Comparison of ENCODE assay signal across 15 mouse cellular contexts in the genomic region with DNA sequence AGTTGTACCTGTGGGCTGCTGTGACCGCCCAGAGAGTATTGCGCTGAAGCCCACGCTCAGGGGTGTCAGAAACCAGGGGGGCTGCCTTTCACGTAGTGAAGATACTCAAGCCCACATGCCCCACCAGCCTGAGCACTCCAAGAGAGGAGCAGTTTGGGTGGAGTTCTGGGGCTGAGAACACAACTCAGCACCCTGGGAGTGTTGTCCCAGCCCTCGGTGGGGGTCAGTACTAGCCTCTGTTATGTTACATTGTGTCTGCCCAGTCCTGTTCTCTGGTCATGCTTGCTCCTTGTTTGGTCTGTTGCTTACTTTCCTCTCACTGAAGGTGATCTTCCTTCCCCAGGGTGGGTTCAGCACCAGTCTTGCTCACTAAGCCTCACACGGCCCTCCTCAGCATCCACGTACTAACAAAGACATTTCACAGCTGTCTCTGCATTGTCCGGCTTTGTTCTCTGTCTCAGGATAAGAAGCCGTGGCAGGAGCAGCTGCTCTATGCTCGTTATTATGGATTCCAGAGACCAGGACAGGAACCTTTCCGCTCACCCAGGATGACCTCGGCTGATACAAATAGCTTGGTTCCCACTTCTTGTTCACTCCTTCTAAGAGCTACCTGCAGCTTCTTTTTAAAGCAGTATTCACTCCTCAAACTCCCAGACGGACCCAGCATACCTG. TPM values are rescaled to one million over a fixed set of nuclear protein-coding genes. Genes with fewer than 3 reads are reported as not detected.
DNase-seq lines count a peak whose midpoint lies in the region; ATAC-seq lines count a peak whose summit lies in the region.
"Had no signal": no experiment of that assay in that cellular context is flagged by ENCODE, and none has a peak within 500 bp of the region (broad histone marks: within the 10 kb centered on the region; RNA-seq: fewer than 3 reads in every experiment).

No protein-coding gene starts in this region.

- no peak overlapping the region for H3K4me2 ChIP-seq in neural tube, embryonic 15.5 days
- no peak overlapping the region for H3K4me2 ChIP-seq in hindbrain, embryonic 14.5 days (replicated peaks)
- no peak overlapping the region for H3K4me2 ChIP-seq in neural tube, embryonic 12.5 days (replicated peaks)
- H3K4me2 ChIP-seq: liver, embryonic 11.5 days; lung, embryonic 15.5 days had no signal

- H3K4me3 ChIP-seq in heart, embryonic 10.5 days, result no peak overlapping the region
- H3K4me3 ChIP-seq in neural tube, embryonic 15.5 days (replicated peaks), result no peak overlapping the region
- no peak overlapping the region for H3K4me3 ChIP-seq in hindbrain, embryonic 14.5 days (replicated peaks; ENCODE audit: low read length)
- H3K4me3 ChIP-seq in neural tube, embryonic 12.5 days, result no peak overlapping the region
- H3K4me3 ChIP-seq: lung, embryonic 15.5 days had no signal

- peaks cover 68% of the 10 kb centered on the region for H3K36me3 ChIP-seq in heart, embryonic 10.5 days
- no peaks in the 10 kb centered on the region for H3K36me3 ChIP-seq in neural tube, embryonic 15.5 days
- H3K36me3 ChIP-seq in hindbrain, embryonic 14.5 days (replicated peaks; ENCODE audit: control insufficient read depth, insufficient read depth), result peaks cover 5% of the 10 kb centered on the region; the same call in 1 of the 2 replicates
- peaks cover 9% of the 10 kb centered on the region for H3K36me3 ChIP-seq in neural tube, embryonic 12.5 days
- H3K36me3 ChIP-seq: G1E; lung, embryonic 15.5 days had no signal

- no peaks in the 10 kb centered on the region for H3K27me3 ChIP-seq in heart, embryonic 10.5 days (ENCODE audit: insufficient read depth, poor library complexity, severe bottlenecking)
- H3K27me3 ChIP-seq in neural tube, embryonic 15.5 days (replicated peaks), result no peaks in the 10 kb centered on the region
- H3K27me3 ChIP-seq in hindbrain, embryonic 14.5 days (ENCODE audit: control insufficient read depth, insufficient read depth, low read length), result no peaks in the 10 kb centered on the region
- no peaks in the 10 kb centered on the region for H3K27me3 ChIP-seq in neural tube, embryonic 12.5 days (replicated peaks)
- H3K27me3 ChIP-seq: lung, embryonic 15.5 days had no signal

- no peak overlapping the region for H3K9ac ChIP-seq in neural tube, embryonic 15.5 days (replicated peaks)
- H3K9ac ChIP-seq in hindbrain, embryonic 14.5 days, result no peak overlapping the region
- H3K9ac ChIP-seq in neural tube, embryonic 12.5 days, result no peak overlapping the region
- H3K9ac ChIP-seq: lung, embryonic 15.5 days had no signal

- no peak for ATAC-seq in neural tube, embryonic 15.5 days (ENCODE audit: low FRiP score)
- peak; percentile 28; the same call in 1 of the 2 replicates for ATAC-seq in hindbrain, embryonic 14.5 days (ENCODE audit: low FRiP score)
- ATAC-seq in neural tube, embryonic 12.5 days (ENCODE audit: low FRiP score, low read depth), result peak; percentile 58; the same call in 1 of the 2 replicates

- no peak for DNase-seq in heart, embryonic 10.5 days (ENCODE audit: low spot score)
- DNase-seq in heart, adult 18-20 months, result no peak
- DNase-seq in neural tube, embryonic 10.5 days (ENCODE audit: extremely low spot score, low spot score), result peak; percentile 32
- DNase-seq in hindbrain, embryonic 14.5 days (ENCODE audit: low spot score), result no peak
- DNase-seq in liver, result no peak
- no peak for DNase-seq in left cerebral cortex, postnatal 36 days (ENCODE audit: low spot score in 2 of 2)
- DNase-seq: cerebellum, adult 18-20 months; gastrocnemius, postnatal 25 days; kidney, adult 9 months; thymus, postnatal 14 days had no signal

- H3K4me1 ChIP-seq in heart, embryonic 10.5 days, result peaks cover 27% of the 10 kb centered on the region
- peaks cover 13% of the 10 kb centered on the region for H3K4me1 ChIP-seq in neural tube, embryonic 15.5 days
- no peaks in the 10 kb centered on the region; the same call in 1 of the 2 replicates for H3K4me1 ChIP-seq in hindbrain, embryonic 14.5 days (replicated peaks; ENCODE audit: control insufficient read depth, insufficient read depth, low read length)
- peaks cover 27% of the 10 kb centered on the region for H3K4me1 ChIP-seq in neural tube, embryonic 12.5 days
- H3K4me1 ChIP-seq: lung, embryonic 15.5 days had no signal

- H3K27ac ChIP-seq in heart, embryonic 10.5 days, result peak overlapping the region; percentile 57
- H3K27ac ChIP-seq in neural tube, embryonic 15.5 days (replicated peaks), result no peak overlapping the region
- no peak overlapping the region for H3K27ac ChIP-seq in hindbrain, embryonic 14.5 days
- H3K27ac ChIP-seq in neural tube, embryonic 12.5 days, result no peak overlapping the region
- H3K27ac ChIP-seq: lung, embryonic 15.5 days had no signal

- intact Hi-C loops in left cerebral cortex, postnatal 36 days (cut with DNase I), result no loop called here

- WGBS in heart, embryonic 10.5 days, result 59% methylated on average over 13 of the region's 13 CpGs
- WGBS in neural tube, embryonic 15.5 days, result 52% methylated on average over 13 of the region's 13 CpGs
- 47% methylated on average over 13 of the region's 13 CpGs for WGBS in hindbrain, embryonic 14.5 days
- 49% methylated on average over 13 of the region's 13 CpGs for WGBS in neural tube, embryonic 12.5 days

- H3K9me3 ChIP-seq in heart, embryonic 10.5 days, result no peaks in the 10 kb centered on the region
- no peaks in the 10 kb centered on the region for H3K9me3 ChIP-seq in neural tube, embryonic 15.5 days (replicated peaks)
- no peaks in the 10 kb centered on the region for H3K9me3 ChIP-seq in hindbrain, embryonic 14.5 days (ENCODE audit: control insufficient read depth, low read length)
- no peaks in the 10 kb centered on the region for H3K9me3 ChIP-seq in neural tube, embryonic 12.5 days
- H3K9me3 ChIP-seq: G1E; lung, embryonic 15.5 days had no signal

RNA-seq across cellular contexts. Expression of gene Olfml2b, which starts 13.4 kb away (rescaled TPM):
- 31.4 and 51.0 TPM in 2 replicates for polyA plus RNA-seq in heart, embryonic 10.5 days (2016; fragmentation: Nextera tagmentation; extraction: Ambion mirVana)
- 10 to 100 TPM; 11.8 to 14.8 TPM for total RNA-seq in heart, adult 18-20 months (2021)
- polyA plus RNA-seq in neural tube, embryonic 15.5 days (2015; fragmentation: Nextera tagmentation; extraction: Ambion mirVana), result 7.0 and 8.0 TPM in 2 replicates
- polyA plus RNA-seq in hindbrain, embryonic 14.5 days (2014; fragmentation: Nextera tagmentation; extraction: Ambion mirVana), result 5.2 and 5.7 TPM in 2 replicates
- polyA plus RNA-seq in neural tube, embryonic 12.5 days (2016; fragmentation: Nextera tagmentation; extraction: Ambion mirVana), result 9.4 and 9.6 TPM in 2 replicates
- total RNA-seq in left cerebral cortex, postnatal 36 days (2021), result 1 to 10 TPM; 3.1 to 4.6 TPM
- polyA plus RNA-seq: G1E had no signal
